Mouse (Mus musculus): ENCODE measurements around the gene Wdfy3. TPM values are rescaled to one million over a fixed set of nuclear protein-coding genes. Genes with fewer than 3 reads are reported as not detected.

Gene Wdfy3
- polyA plus RNA-seq, 1 experiment from 2014 or later = 43.3 TPM

- Histone ChIP-seq H3K27me3 (no peaks in the 10 kb centered on the region), H3K4me3 (no peak overlapping the region), H3K9me3 (no peaks in the 10 kb centered on the region), H3K9ac (replicated peaks) (no peak overlapping the region), H3K27ac (replicated peaks) (no peak overlapping the region), H3K4me2 (replicated peaks) (no peak overlapping the region), H3K36me3 (0 out of 2 replicates have a peak, but pooled peaks cover 6% of the 10 kb centered on the region), H3K4me1 (peaks cover 17% of the 10 kb centered on the region)
- 79% methylated on average over 6 of the region's 6 CpGs for WGBS
- ATAC-seq (ENCODE audit: low FRiP score, low read depth) = no peak
Observed at GRCm38 (mm10) chr5:102052906-102053305, 16.8 kb downstream of the Wdfy3 start.

- ATAC-seq (ENCODE audit: low FRiP score, low read depth) = no peak
Observed at GRCm38 (mm10) chr5:102052465-102052864, 17.3 kb downstream of the Wdfy3 start.

GRCm38 (mm10) chr5:102050677-102051076 is 19.0 kb downstream of the Wdfy3 start:
- no peak overlapping the region for H3K4me2 ChIP-seq (replicated peaks)
- no peak overlapping the region for H3K9ac ChIP-seq (replicated peaks)
- 100% methylated on average over 1 of the region's 1 CpGs for WGBS
- H3K27me3 ChIP-seq = no peaks in the 10 kb centered on the region
- H3K36me3 ChIP-seq = 0 out of 2 replicates have a peak, but pooled peaks cover 6% of the 10 kb centered on the region
- no peak overlapping the region for H3K4me3 ChIP-seq
- no peaks in the 10 kb centered on the region for H3K9me3 ChIP-seq
- no peak for ATAC-seq (ENCODE audit: low FRiP score, low read depth)
- peaks cover 11% of the 10 kb centered on the region for H3K4me1 ChIP-seq
- no peak overlapping the region for H3K27ac ChIP-seq (replicated peaks)

More at GRCm38 (mm10) chr5:102052465-102052864, 17.3 kb downstream of the Wdfy3 start:
- 89% methylated on average over 4 of the region's 4 CpGs for WGBS
- Histone ChIP-seq H3K9me3 (no peaks in the 10 kb centered on the region), H3K9ac (replicated peaks) (no peak overlapping the region), H3K4me3 (no peak overlapping the region), H3K4me1 (peaks cover 17% of the 10 kb centered on the region), H3K27me3 (no peaks in the 10 kb centered on the region), H3K4me2 (replicated peaks) (no peak overlapping the region), H3K27ac (replicated peaks) (no peak overlapping the region), H3K36me3 (0 out of 2 replicates have a peak, but pooled peaks cover 6% of the 10 kb centered on the region)

GRCm38 (mm10) chr5:102048416-102048815 is 21.3 kb downstream of the Wdfy3 start:
- Histone ChIP-seq H3K9ac (replicated peaks) (no peak overlapping the region), H3K36me3 (0 out of 2 replicates have a peak, but pooled peaks cover 11% of the 10 kb centered on the region), H3K9me3 (no peaks in the 10 kb centered on the region), H3K27me3 (no peaks in the 10 kb centered on the region), H3K4me3 (no peak overlapping the region), H3K4me2 (replicated peaks) (no peak overlapping the region), H3K27ac (replicated peaks) (no peak overlapping the region), H3K4me1 (no peaks in the 10 kb centered on the region)
- 100% methylated on average over 2 of the region's 2 CpGs for WGBS
- no peak for ATAC-seq (ENCODE audit: low FRiP score, low read depth)

- Histone ChIP-seq H3K27ac (replicated peaks) (no peak overlapping the region), H3K4me3 (no peak overlapping the region), H3K36me3 (0 out of 2 replicates have a peak, but pooled peaks cover 9% of the 10 kb centered on the region), H3K9ac (replicated peaks) (no peak overlapping the region), H3K4me1 (no peaks in the 10 kb centered on the region), H3K9me3 (no peaks in the 10 kb centered on the region), H3K27me3 (no peaks in the 10 kb centered on the region), H3K4me2 (replicated peaks) (no peak overlapping the region)
- 86% methylated on average over 8 of the region's 8 CpGs for WGBS
- no peak for ATAC-seq (ENCODE audit: low FRiP score, low read depth)
Observed at GRCm38 (mm10) chr5:102046617-102047116, 23.1 kb downstream of the Wdfy3 start.

GRCm38 (mm10) chr5:102045636-102046616 is 23.8 kb downstream of the Wdfy3 start:
- H3K9me3 ChIP-seq = no peaks in the 10 kb centered on the region
- no peak overlapping the region for H3K9ac ChIP-seq (replicated peaks)
- WGBS = 87% methylated on average over 13 of the region's 13 CpGs
- ATAC-seq (ENCODE audit: low FRiP score, low read depth) = no peak
- peaks cover 16% of the 10 kb centered on the region for H3K36me3 ChIP-seq
- no peak overlapping the region for H3K4me3 ChIP-seq
- no peak overlapping the region for H3K4me2 ChIP-seq (replicated peaks)
- H3K27me3 ChIP-seq = no peaks in the 10 kb centered on the region
- no peaks in the 10 kb centered on the region for H3K4me1 ChIP-seq
- H3K27ac ChIP-seq (replicated peaks) = no peak overlapping the region

GRCm38 (mm10) chr5:102045177-102045576 is 24.5 kb downstream of the Wdfy3 start:
- Histone ChIP-seq H3K4me3 (no peak overlapping the region), H3K9me3 (no peaks in the 10 kb centered on the region), H3K36me3 (peaks cover 22% of the 10 kb centered on the region), H3K9ac (replicated peaks) (no peak overlapping the region), H3K4me2 (replicated peaks) (no peak overlapping the region), H3K27me3 (no peaks in the 10 kb centered on the region), H3K27ac (replicated peaks) (no peak overlapping the region), H3K4me1 (no peaks in the 10 kb centered on the region)
- ATAC-seq (ENCODE audit: low FRiP score, low read depth) = no peak
- 91% methylated on average over 8 of the region's 8 CpGs for WGBS

GRCm38 (mm10) chr5:102033281-102033680 is 36.4 kb downstream of the Wdfy3 start:
- no peak overlapping the region for H3K4me2 ChIP-seq (replicated peaks)
- ATAC-seq (ENCODE audit: low FRiP score, low read depth) = no peak
- no peaks in the 10 kb centered on the region for H3K27me3 ChIP-seq
- H3K4me1 ChIP-seq = no peaks in the 10 kb centered on the region
- no peak overlapping the region for H3K4me3 ChIP-seq
- H3K9ac ChIP-seq (replicated peaks) = no peak overlapping the region
- H3K27ac ChIP-seq (replicated peaks) = no peak overlapping the region
- H3K36me3 ChIP-seq = peaks cover 94% of the 10 kb centered on the region
- H3K9me3 ChIP-seq = peaks cover 5% of the 10 kb centered on the region; the same call in 1 of the 2 replicates
- 95% methylated on average over 8 of the region's 8 CpGs for WGBS

GRCm38 (mm10) chr5:102032594-102033240 is 37.0 kb downstream of the Wdfy3 start:
- Histone ChIP-seq H3K4me1 (no peaks in the 10 kb centered on the region), H3K27ac (replicated peaks) (no peak overlapping the region), H3K27me3 (no peaks in the 10 kb centered on the region), H3K4me2 (replicated peaks) (no peak overlapping the region), H3K36me3 (peaks cover 94% of the 10 kb centered on the region), H3K9me3 (peaks cover 5% of the 10 kb centered on the region; the same call in 1 of the 2 replicates), H3K9ac (replicated peaks) (no peak overlapping the region), H3K4me3 (no peak overlapping the region)
- 90% methylated on average over 22 of the region's 22 CpGs for WGBS
- ATAC-seq (ENCODE audit: low FRiP score, low read depth) = no peak

- ATAC-seq (ENCODE audit: low FRiP score, low read depth) = no peak
- H3K4me1 ChIP-seq = no peaks in the 10 kb centered on the region
- H3K36me3 ChIP-seq = peaks cover 89% of the 10 kb centered on the region
- no peak overlapping the region for H3K9ac ChIP-seq (replicated peaks)
- 71% methylated on average over 3 of the region's 3 CpGs for WGBS
- no peak overlapping the region for H3K27ac ChIP-seq (replicated peaks)
- peaks cover 5% of the 10 kb centered on the region; the same call in 1 of the 2 replicates for H3K9me3 ChIP-seq
- no peaks in the 10 kb centered on the region for H3K27me3 ChIP-seq
- H3K4me2 ChIP-seq (replicated peaks) = no peak overlapping the region
- H3K4me3 ChIP-seq = no peak overlapping the region
Observed at GRCm38 (mm10) chr5:102032191-102032590, 37.5 kb downstream of the Wdfy3 start.

GRCm38 (mm10) chr5:102023376-102023775 is 46.3 kb downstream of the Wdfy3 start:
- no peaks in the 10 kb centered on the region for H3K9me3 ChIP-seq
- H3K27ac ChIP-seq (replicated peaks) = no peak overlapping the region
- H3K4me1 ChIP-seq = no peaks in the 10 kb centered on the region
- H3K4me2 ChIP-seq (replicated peaks) = no peak overlapping the region
- no peak overlapping the region for H3K4me3 ChIP-seq
- no peak overlapping the region for H3K9ac ChIP-seq (replicated peaks)
- WGBS = 97% methylated on average over 11 of the region's 11 CpGs
- no peaks in the 10 kb centered on the region for H3K27me3 ChIP-seq
- peaks cover 43% of the 10 kb centered on the region for H3K36me3 ChIP-seq
- no peak for ATAC-seq (ENCODE audit: low FRiP score, low read depth)

All from midbrain, embryonic 12.5 days (tissue).